Mouse (Mus musculus): ENCODE measurements around the gene Egfem1.

GRCm38 (mm10) chr3:29582749-29583148 is 500.9 kb downstream of the Egfem1 start:
- no peak for TF ChIP-seq CTCF (conservative IDR thresholded peaks at IDR 0.05 in 1 of 2, IDR thresholded peaks at IDR 0.05 in 1 of 2; ENCODE audit: low read depth in 2 of 2, low read length in 2 of 2)
- no peak for TF ChIP-seq TCF12 (IDR thresholded peaks at IDR 0.05; ENCODE audit: low read depth, low read length)
- TF ChIP-seq CHD1 (IDR thresholded peaks at IDR 0.05; ENCODE audit: low read depth, low read length): no peak
- no peak for TF ChIP-seq POLR2AphosphoS2 (IDR thresholded peaks at IDR 0.05; ENCODE audit: low read depth, low read length)
- TF ChIP-seq ZNF384 (IDR thresholded peaks at IDR 0.05; ENCODE audit: low read depth, low read length): no peak
- TF ChIP-seq EP300 (IDR thresholded peaks at IDR 0.05; ENCODE audit: low read length): no peak
- no peak for TF ChIP-seq TBP (conservative IDR thresholded peaks at IDR 0.05; ENCODE audit: low read depth, low read length)
- TF ChIP-seq POLR2A (IDR thresholded peaks at IDR 0.05; ENCODE audit: low read depth, low read length): no peak
- TF ChIP-seq ZC3H11A (IDR thresholded peaks at IDR 0.05; ENCODE audit: low read depth, low read length): no peak
- TF ChIP-seq USF1 (IDR thresholded peaks at IDR 0.05; ENCODE audit: low read depth, low read length): no peak
- TF ChIP-seq MXI1 (IDR thresholded peaks at IDR 0.05; ENCODE audit: low read depth, low read length): no peak
